Mouse (Mus musculus): ENCODE measurements around the gene Amh. TPM values are rescaled to one million over a fixed set of nuclear protein-coding genes. Genes with fewer than 3 reads are reported as not detected.

The Amh gene
- polyA plus RNA-seq, 1 experiment from 2014 or later = 0.22 TPM

DNA sequence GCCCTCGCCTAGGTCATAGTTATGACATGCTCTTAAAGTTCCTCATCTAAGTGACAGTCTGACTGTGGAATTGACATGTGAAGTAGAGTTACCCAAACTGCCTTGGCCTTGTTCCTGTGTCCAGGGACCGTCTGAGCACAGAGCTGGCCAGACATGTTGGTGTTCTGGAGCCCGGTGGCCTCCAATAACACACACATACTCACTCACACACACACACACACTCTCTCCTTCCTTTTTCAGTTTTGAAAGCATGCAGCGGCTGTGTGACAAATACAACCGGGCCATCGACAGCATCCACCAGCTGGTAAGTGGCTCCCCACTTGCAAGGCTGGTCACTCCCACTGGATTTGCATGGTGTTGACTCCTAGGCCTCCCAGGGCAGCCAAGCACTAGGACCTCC lies 36.7 kb upstream of the Amh start:
- WGBS = 87% methylated on average over 6 of the region's 6 CpGs
- ATAC-seq (ENCODE audit: low FRiP score) = no peak
- H3K4me1 ChIP-seq (replicated peaks) = peaks cover 1% of the 10 kb centered on the region; the same call in 1 of the 2 replicates
- H3K4me2 ChIP-seq = no peak overlapping the region
- no peaks in the 10 kb centered on the region for H3K27me3 ChIP-seq
- H3K9me3 ChIP-seq = no peaks in the 10 kb centered on the region
- H3K9ac ChIP-seq = no peak overlapping the region
- H3K36me3 ChIP-seq = peaks cover 81% of the 10 kb centered on the region
- no peak overlapping the region for H3K27ac ChIP-seq
- H3K4me3 ChIP-seq = no peak overlapping the region

DNA sequence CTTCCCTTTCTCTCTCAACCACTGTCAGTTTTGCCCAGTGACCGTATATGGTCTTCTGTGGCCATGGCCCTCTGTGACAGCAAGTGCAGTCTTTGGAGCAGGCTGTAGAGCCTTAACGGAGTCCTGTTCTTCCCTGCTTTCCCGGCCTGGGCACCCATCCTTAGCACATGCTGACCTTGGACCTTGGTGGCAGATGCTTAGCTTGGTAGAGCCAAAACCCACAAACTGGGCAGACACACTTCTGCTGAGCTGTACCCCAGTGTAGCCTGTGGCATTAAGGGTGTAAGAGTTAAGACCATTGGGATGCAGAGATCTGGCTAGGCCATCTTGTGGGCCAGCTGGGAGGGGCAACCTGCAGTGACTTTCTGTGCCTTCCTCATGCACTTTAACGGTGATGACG lies 31.2 kb upstream of the Amh start:
- 87% methylated on average over 5 of the region's 5 CpGs for WGBS
- Histone ChIP-seq H3K36me3 (peaks cover 98% of the 10 kb centered on the region), H3K4me2 (no peak overlapping the region), H3K9ac (no peak overlapping the region), H3K27ac (no peak overlapping the region), H3K27me3 (no peaks in the 10 kb centered on the region), H3K9me3 (no peaks in the 10 kb centered on the region), H3K4me3 (no peak overlapping the region), H3K4me1 (replicated peaks) (no peaks in the 10 kb centered on the region)
- no peak for ATAC-seq (ENCODE audit: low FRiP score)

DNA sequence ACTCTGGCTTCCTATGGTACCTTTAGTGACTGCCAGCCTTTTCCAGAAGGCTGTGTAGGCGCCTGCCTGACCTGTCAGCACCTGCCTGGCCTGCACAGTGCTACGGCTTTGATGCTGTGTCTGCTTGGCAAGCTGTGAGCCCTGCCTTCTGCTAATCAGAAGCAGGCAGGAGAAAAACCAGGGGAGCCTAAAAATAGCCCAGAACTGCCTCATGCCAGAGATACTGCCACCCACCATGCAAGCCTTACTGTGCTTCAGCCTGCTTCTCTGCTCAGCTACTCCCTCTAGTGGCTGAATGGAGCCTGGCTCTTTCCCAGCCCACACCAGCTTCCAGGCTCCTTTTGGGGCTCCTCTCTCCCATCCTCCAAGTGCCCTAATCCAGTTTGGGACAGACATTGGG lies 30.5 kb upstream of the Amh start:
- Histone ChIP-seq H3K9me3 (no peaks in the 10 kb centered on the region), H3K9ac (peak overlapping the region; percentile 29; the same call in 1 of the 2 replicates), H3K27me3 (no peaks in the 10 kb centered on the region), H3K4me2 (no peak overlapping the region), H3K27ac (no peak overlapping the region), H3K4me1 (replicated peaks) (no peaks in the 10 kb centered on the region), H3K4me3 (no peak overlapping the region), H3K36me3 (peaks cover 100% of the 10 kb centered on the region)
- WGBS = 68% methylated on average over 2 of the region's 2 CpGs
- peak; percentile 65; the same call in 1 of the 2 replicates for ATAC-seq (ENCODE audit: low FRiP score)

DNA sequence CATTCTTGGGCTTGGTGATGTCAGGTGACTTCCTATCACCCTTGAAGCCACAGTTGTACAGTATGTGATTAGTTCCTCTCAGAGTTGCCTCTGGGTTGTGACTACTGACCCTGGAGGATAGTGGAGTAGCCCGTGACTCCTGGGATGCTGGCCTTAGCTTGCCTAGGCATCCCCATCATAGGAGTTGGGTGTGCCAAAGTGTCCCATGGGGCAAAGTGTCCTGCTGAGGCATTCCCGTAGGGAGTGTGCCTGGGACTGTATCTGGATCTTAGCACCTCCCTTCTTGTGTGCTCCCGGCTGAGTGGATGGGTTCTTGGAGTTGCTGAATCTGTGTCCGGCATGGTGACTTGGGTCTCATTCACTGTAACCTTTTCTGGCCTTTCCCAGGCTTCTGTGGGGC lies 30.1 kb upstream of the Amh start:
- no peaks in the 10 kb centered on the region for H3K27me3 ChIP-seq
- H3K9me3 ChIP-seq = no peaks in the 10 kb centered on the region
- H3K4me2 ChIP-seq = no peak overlapping the region
- H3K4me1 ChIP-seq (replicated peaks) = no peaks in the 10 kb centered on the region
- H3K9ac ChIP-seq = no peak overlapping the region
- H3K36me3 ChIP-seq = peaks cover 100% of the 10 kb centered on the region
- 92% methylated on average over 4 of the region's 4 CpGs for WGBS
- no peak overlapping the region for H3K27ac ChIP-seq
- ATAC-seq (ENCODE audit: low FRiP score) = no peak
- no peak overlapping the region for H3K4me3 ChIP-seq

DNA sequence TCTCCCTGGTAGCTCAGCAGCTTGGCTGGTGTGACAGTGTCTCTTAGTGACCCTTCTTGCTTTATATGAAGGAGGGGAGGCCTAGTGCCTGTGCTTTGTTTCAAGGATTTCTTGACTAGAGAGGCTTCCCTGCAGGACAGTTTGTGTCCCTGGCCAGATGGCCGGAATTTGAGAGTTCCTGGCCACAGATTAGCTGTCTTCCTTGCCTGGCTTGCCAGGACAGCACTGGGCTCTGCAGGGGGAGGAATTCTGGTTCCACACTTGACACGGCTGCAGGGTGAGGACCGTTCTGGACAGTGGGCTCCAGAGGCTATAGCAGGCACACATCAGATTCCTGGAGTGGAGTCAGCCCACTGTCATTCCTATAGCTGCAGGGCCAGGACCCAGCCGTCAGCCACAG lies 29.3 kb upstream of the Amh start:
- 94% methylated on average over 4 of the region's 4 CpGs for WGBS
- Histone ChIP-seq H3K27me3 (no peaks in the 10 kb centered on the region), H3K27ac (no peak overlapping the region), H3K4me2 (no peak overlapping the region), H3K4me1 (replicated peaks) (no peaks in the 10 kb centered on the region), H3K36me3 (peaks cover 100% of the 10 kb centered on the region), H3K9me3 (no peaks in the 10 kb centered on the region), H3K4me3 (no peak overlapping the region), H3K9ac (no peak overlapping the region)
- no peak for ATAC-seq (ENCODE audit: low FRiP score)

DNA sequence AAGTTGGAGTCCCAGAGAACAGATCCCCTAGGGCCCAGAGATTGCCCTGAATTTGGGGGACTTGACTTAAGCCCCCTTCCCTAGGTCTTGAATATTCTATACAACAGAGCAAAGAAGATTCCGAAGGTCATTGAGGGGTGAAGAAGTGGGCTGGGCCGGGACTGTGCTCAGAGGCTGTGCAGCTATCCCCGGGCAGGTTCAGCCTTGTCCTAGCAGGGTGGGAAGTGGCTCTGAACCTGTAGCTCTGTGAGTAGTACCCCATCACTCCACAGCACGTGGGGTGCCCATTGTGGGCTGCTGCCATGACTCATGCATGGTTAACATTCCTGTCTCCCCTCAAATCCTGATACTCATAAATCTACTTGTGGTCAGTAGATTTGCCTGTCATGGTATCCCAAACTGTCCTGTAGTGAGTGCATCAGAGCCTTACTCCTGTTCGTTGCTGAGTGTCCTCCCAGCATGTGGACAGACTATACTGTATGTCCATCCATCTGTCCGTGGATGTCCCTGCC lies 28.6 kb upstream of the Amh start:
- no peak overlapping the region for H3K4me3 ChIP-seq
- H3K9ac ChIP-seq = no peak overlapping the region
- 89% methylated on average over 6 of the region's 6 CpGs for WGBS
- ATAC-seq (ENCODE audit: low FRiP score) = no peak
- H3K4me2 ChIP-seq = no peak overlapping the region
- peaks cover 100% of the 10 kb centered on the region for H3K36me3 ChIP-seq
- H3K27me3 ChIP-seq = no peaks in the 10 kb centered on the region
- no peaks in the 10 kb centered on the region for H3K4me1 ChIP-seq (replicated peaks)
- no peak overlapping the region for H3K27ac ChIP-seq
- no peaks in the 10 kb centered on the region for H3K9me3 ChIP-seq

DNA sequence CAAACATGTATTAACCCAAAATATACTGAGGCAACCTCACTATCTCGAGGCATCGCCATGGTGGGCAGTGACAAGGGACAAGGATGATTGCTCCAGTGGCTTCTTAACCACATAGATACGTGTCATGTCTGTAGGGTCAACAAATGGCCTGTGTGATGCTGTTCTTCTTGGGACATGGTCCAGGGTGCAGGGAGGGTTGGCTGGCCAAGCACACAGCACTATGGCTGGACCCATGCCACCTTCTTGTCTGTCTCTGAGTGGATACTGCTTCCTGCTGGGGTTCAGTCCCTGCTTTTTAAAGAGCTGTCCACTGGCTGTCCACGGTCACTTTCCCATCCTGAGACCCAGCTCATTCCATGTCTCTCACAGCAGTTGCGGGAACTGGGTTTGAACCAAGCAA lies 27.9 kb upstream of the Amh start:
- Histone ChIP-seq H3K9me3 (no peaks in the 10 kb centered on the region), H3K36me3 (peaks cover 100% of the 10 kb centered on the region), H3K4me2 (no peak overlapping the region), H3K27ac (no peak overlapping the region), H3K27me3 (no peaks in the 10 kb centered on the region), H3K4me3 (no peak overlapping the region), H3K4me1 (replicated peaks) (no peaks in the 10 kb centered on the region), H3K9ac (no peak overlapping the region)
- WGBS = 96% methylated on average over 5 of the region's 5 CpGs
- ATAC-seq (ENCODE audit: low FRiP score) = no peak

DNA sequence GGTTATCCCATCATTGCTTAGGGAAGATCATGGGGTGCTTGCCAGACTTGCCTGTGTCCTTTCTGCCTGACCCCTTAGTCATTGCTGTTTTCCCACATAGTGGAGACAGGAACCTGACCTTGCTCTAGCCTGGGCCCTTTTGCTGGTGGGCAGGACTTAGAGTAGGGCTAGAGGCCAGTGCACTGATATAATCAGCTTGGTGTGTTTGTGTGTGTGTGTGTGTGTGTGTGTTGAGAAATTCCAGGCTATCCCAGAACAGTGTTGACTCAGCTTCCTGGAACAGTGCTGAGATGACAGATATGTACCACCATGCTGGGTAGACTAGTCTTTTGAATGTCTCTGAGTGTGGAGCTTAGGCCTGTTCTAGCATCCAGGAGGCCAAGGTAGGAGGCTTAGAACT lies 25.5 kb upstream of the Amh start:
- ATAC-seq (ENCODE audit: low FRiP score) = no peak
- H3K27ac ChIP-seq = no peak overlapping the region
- H3K4me1 ChIP-seq (replicated peaks) = no peaks in the 10 kb centered on the region
- H3K9ac ChIP-seq = no peak overlapping the region
- no peak overlapping the region for H3K4me2 ChIP-seq
- peaks cover 100% of the 10 kb centered on the region for H3K36me3 ChIP-seq
- no peaks in the 10 kb centered on the region for H3K9me3 ChIP-seq
- H3K4me3 ChIP-seq = no peak overlapping the region
- H3K27me3 ChIP-seq = no peaks in the 10 kb centered on the region

DNA sequence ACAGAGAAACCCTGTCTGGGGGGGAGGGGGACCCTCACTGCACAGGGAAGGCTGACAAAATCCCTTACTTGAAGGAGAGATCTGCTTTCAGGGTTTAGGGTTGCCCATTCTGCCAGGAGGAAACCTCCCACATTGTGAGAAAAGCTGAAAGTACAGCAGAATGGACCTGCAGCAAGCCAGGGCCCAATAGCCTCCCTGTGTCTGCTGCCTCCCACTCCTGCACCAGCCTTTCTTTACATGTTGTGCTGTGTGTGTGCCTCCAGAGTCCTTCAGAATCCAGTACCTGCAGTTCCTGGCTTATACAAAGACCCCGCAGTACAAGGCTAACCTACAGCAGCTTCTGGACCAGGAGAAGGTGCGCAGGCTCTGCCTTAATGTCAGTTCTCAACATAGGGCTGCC lies 20.7 kb upstream of the Amh start:
- H3K4me1 ChIP-seq (replicated peaks) = no peaks in the 10 kb centered on the region
- no peaks in the 10 kb centered on the region for H3K27me3 ChIP-seq
- H3K27ac ChIP-seq = no peak overlapping the region
- H3K4me3 ChIP-seq = no peak overlapping the region
- ATAC-seq (ENCODE audit: low FRiP score) = no peak
- H3K9ac ChIP-seq = no peak overlapping the region
- H3K9me3 ChIP-seq = no peaks in the 10 kb centered on the region
- H3K4me2 ChIP-seq = no peak overlapping the region
- WGBS = 100% methylated on average over 2 of the region's 2 CpGs
- H3K36me3 ChIP-seq = peaks cover 100% of the 10 kb centered on the region

DNA sequence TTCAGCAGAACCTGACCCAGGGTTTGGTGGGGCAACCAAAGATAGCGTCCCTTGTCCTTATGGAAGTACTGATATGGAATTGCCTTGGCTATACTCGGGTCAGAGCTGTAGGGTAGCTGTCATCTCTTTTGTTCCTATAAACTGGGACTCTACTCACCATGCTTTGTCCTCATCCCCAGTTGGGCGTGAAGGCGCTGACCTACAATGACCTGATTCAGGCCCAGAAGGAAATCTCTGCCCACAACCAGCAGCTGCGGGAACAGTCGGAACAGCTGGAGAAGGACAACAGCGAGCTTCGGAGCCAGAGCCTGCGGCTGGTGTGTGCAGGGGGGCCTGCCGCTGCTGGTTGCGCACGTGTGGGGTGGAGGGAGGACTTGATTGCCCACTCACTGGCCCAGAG lies 20.2 kb upstream of the Amh start:
- 56% methylated on average over 12 of the region's 12 CpGs for WGBS

DNA sequence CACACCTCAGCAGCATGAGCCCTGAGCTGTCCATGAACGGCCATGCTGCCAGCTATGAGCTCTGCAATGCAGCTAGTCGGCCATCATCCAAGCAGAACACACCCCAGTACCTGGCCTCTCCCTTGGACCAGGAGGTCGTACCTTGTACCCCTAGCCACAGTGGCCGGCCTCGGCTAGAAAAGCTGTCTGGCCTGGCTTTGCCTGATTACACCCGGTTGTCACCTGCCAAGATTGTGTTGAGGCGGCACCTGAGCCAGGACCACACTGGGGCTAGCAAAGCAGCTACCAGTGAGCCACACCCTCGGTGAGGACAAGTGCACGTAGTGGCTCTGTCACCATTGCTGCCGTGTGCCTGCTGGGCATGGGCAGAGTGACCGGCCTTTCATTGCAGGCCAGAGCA lies 19.1 kb upstream of the Amh start:
- Histone ChIP-seq H3K4me2 (no peak overlapping the region), H3K9ac (no peak overlapping the region)

More for the DNA sequence above, 20.2 kb upstream of the Amh start:
- Histone ChIP-seq H3K36me3 (peaks cover 98% of the 10 kb centered on the region), H3K9me3 (no peaks in the 10 kb centered on the region), H3K4me2 (no peak overlapping the region), H3K27me3 (no peaks in the 10 kb centered on the region), H3K4me3 (no peak overlapping the region), H3K4me1 (replicated peaks) (no peaks in the 10 kb centered on the region), H3K27ac (no peak overlapping the region), H3K9ac (no peak overlapping the region)
- no peak for ATAC-seq (ENCODE audit: low FRiP score)

DNA sequence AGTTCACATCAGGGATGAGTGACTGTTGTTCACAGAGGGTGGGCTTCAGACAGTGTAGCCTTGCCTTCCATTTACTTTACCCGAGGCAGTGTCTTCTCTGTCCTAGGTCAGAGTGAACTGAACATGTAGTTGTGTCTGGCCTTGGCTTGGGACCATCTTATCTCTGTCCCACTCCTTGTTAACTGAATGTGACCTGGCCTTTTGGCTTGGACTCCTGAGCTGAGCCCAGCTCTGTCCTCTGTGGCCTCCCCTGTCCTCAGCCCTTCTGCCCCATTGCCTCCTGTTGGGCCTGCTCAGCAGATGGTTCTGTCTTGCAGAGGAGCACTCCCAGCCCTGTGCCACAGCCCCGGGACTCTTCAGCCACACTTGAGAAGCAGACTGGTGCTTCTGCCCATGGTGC lies 17.5 kb upstream of the Amh start:
- no peaks in the 10 kb centered on the region for H3K4me1 ChIP-seq (replicated peaks)
- no peak overlapping the region for H3K4me3 ChIP-seq
- H3K4me2 ChIP-seq = no peak overlapping the region
- WGBS = 91% methylated on average over 2 of the region's 2 CpGs
- H3K9ac ChIP-seq = no peak overlapping the region
- no peak overlapping the region for H3K27ac ChIP-seq
- peaks cover 98% of the 10 kb centered on the region for H3K36me3 ChIP-seq
- ATAC-seq (ENCODE audit: low FRiP score) = no peak
- H3K27me3 ChIP-seq = no peaks in the 10 kb centered on the region
- H3K9me3 ChIP-seq = no peaks in the 10 kb centered on the region

More for the DNA sequence above, 19.1 kb upstream of the Amh start:
- no peak for ATAC-seq (ENCODE audit: low FRiP score)
- WGBS = 96% methylated on average over 11 of the region's 11 CpGs
- Histone ChIP-seq H3K9me3 (no peaks in the 10 kb centered on the region), H3K27me3 (no peaks in the 10 kb centered on the region), H3K36me3 (peaks cover 98% of the 10 kb centered on the region), H3K4me1 (replicated peaks) (no peaks in the 10 kb centered on the region), H3K27ac (no peak overlapping the region), H3K4me3 (no peak overlapping the region)

DNA sequence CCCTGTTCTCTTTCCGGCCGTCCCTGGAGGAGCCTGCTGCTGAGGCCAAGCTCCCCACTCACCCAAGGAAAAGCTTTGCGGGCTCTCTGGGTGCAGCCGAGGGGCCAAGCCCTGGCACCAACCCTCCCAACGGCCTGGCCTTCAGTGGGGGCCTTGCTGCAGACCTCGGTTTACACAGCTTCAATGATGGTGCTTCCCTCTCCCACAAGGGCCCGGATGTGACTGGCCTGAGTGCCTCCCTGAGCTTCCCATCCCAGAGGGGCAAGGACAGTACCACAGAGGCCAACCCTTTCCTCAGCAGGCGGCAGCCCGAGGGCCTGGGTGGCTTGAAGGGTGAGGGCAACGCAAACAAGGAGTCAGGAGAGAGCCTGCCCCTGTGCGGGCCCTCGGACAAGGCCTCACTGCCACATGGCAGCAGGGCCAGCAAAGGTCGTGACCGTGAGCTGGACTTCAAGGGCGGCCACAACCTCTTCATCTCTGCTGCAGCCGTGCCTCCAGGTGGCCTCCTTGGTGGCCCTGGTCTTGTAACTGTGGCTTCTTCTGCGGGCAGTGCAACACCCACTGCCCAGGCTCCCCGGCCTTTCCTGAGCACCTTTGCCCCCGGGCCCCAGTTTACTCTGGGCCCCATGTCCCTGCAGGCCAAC lies 14.2 kb upstream of the Amh start:
- 87% methylated on average over 19 of the region's 19 CpGs for WGBS
- peaks cover 10% of the 10 kb centered on the region for H3K4me1 ChIP-seq (replicated peaks)
- no peak for ATAC-seq (ENCODE audit: low FRiP score)
- H3K36me3 ChIP-seq = peaks cover 98% of the 10 kb centered on the region
- no peak overlapping the region for H3K9ac ChIP-seq
- H3K4me3 ChIP-seq = no peak overlapping the region
- no peak overlapping the region for H3K27ac ChIP-seq
- no peaks in the 10 kb centered on the region for H3K9me3 ChIP-seq
- H3K27me3 ChIP-seq = no peaks in the 10 kb centered on the region
- no peak overlapping the region for H3K4me2 ChIP-seq

Measured in hindbrain, embryonic 13.5 days (tissue).